Mouse (Mus musculus) gonadal fat pad, adult 2 months (tissue): ENCODE data around the gene Mob4. TPM values are rescaled to one million over a fixed set of nuclear protein-coding genes. Genes with fewer than 3 reads are reported as not detected.

Experiments
- DNase-seq: peaks from one replicate; pipeline ENCODE4 v3.0.0-alpha.2; 2012; ENCODE audit warnings: low read depth
- polyA plus RNA-seq: library from polyadenylated mRNA; depleted of rRNA; stranded (reverse); fragments of >200 nt; gene quantifications from 2 replicates; pipeline ENCODE4 v1.2.3, GENCODE M21; 2012; rRNA removed

Gene Mob4
- polyA plus RNA-seq, 1 experiment: 12.5 TPM

- no peak for DNase-seq
These were observed 51.4 kb downstream of the Mob4 start for GRCm38 (mm10) chr1:55182392-55182791.

- no peak for DNase-seq
These were observed 54.7 kb downstream of the Mob4 start for GRCm38 (mm10) chr1:55185718-55186117.

DNA sequence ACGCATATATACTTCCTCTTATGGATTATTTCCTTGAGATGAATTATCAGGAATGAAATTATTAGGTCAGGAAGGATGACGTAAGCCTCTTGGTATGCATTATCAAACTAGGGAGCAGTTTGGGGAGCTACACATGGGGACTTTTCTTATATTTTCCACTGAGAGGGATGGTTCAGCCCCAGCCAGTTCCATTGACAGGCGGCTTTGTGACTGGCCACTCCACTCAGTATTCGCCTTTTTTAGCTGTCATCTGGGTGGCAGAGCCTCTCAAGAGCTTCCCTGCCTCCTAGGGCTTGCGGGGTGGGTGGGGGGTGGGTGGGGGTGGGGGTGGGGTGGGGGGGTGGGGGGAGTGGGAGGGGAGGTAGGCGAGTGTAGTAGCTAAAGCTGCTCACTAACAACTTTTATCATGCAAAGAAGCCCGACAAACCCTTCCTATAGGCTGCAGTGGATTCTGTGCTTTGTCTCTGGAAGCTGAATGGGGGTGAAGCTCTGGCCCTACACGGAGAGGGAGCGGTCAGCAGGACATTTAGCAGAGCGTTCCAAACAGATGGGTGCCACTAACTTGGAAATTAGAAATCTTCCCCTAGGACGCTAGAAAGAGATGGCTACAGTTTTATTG, 55.7 kb downstream of the Mob4 start:
- DNase-seq: no peak

GRCm38 (mm10) chr1:55192015-55192414, 61.0 kb downstream of the Mob4 start:
- no peak for DNase-seq

- no peak for DNase-seq
These were observed 61.8 kb downstream of the Mob4 start for GRCm38 (mm10) chr1:55192824-55193223.

GRCm38 (mm10) chr1:55193316-55193715, 62.3 kb downstream of the Mob4 start:
- DNase-seq: no peak

GRCm38 (mm10) chr1:55194064-55194915, 63.3 kb downstream of the Mob4 start:
- no peak for DNase-seq

DNA sequence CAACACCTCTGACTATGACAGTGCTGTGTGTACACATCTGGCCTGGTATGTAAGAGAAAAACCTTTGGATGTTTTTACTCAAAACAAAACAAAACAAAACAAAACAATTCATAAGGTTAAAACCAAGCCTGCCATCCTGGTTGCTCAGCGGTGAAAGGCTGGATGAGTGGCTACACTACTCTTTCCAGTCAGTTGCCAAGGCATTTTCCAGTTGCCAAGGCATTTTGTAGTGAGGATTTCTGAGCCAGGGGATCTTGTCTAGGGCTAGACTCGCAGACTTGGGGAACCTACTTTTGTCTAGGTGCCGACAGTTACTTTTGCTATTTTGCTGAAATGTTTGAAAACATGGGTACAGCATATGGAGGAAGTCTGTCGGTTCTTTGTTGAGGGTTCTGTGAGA, 64.0 kb downstream of the Mob4 start:
- no peak for DNase-seq

DNA sequence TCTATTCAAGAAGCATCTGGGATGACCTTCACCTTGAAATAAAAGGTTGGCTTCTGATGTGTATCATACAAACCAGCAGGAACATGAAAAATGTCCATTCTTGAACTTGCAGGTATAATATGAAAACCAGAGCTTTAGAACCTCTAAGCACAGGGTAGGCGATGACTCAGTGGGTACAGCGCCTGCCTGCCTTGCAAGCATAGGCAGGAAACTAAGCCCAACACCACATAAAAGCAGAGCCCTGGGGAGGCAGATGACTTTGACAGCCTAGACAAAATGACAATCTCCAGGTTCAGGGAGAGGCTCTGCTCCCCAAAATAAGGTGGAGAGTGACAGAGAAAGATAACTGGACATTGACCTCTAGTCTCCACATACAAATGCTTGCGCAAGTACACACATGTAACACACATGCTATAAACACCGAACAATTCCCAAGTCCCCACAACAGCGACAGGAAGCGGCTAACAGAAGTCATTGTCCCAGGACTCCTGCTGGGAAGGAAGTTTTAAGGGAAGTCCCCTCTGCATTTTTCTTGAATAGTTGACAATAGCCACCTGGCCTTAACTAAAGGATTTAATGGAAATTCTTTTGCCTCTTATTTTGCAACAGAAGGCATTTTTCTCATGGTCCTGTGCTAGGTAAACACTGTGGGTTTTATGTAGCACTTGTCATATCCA, 65.4 kb downstream of the Mob4 start:
- DNase-seq: no peak

DNA sequence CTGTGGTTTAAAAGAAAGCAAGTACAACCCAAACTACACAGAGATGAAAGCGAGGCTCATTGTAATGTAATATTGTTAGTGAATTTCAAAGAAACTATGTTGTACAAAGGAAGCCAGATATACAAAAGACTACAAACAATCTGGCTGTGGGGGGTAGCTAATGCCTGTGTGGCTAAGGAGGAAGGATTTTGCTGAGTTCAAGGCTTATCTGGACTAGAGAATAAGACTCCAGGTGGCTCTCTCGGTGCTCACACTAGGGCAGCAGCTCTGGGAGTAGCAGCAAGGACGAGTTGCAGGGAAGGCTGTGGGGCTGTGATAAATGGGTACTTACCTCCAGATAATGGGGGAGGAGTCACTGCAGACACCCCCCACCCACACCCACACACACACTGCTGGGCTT, 67.7 kb downstream of the Mob4 start:
- no peak for DNase-seq

GRCm38 (mm10) chr1:55201850-55202752, 71.1 kb downstream of the Mob4 start:
- DNase-seq: no peak

Other genes starting within 250 kb of the Mob4 start
- gene Ankrd44, start 204.8 kb upstream of the Mob4 start, polyA plus RNA-seq: 15.4 and 18.6 TPM in 2 replicates
- 51.0 and 53.3 TPM in 2 replicates for gene Sf3b1, start 103.8 kb upstream of the Mob4 start, polyA plus RNA-seq
- gene Coq10b, start 78.5 kb upstream of the Mob4 start, polyA plus RNA-seq: 12.2 and 13.7 TPM in 2 replicates
- gene Hspe1, start 43.1 kb upstream of the Mob4 start, polyA plus RNA-seq: 23.7 and 29.1 TPM in 2 replicates
- gene Hspd1, start 43.0 kb upstream of the Mob4 start, polyA plus RNA-seq: 35.0 and 39.5 TPM in 2 replicates
- 1.6 and 2.2 TPM in 2 replicates for gene Rftn2, start 95.6 kb downstream of the Mob4 start, polyA plus RNA-seq
- 1.4 and 1.5 TPM in 2 replicates for gene Mars2, start 105.9 kb downstream of the Mob4 start, polyA plus RNA-seq
- gene Boll, start 232.2 kb downstream of the Mob4 start, polyA plus RNA-seq: 0.46 and 0.56 TPM in 2 replicates